8 mouse cellular contexts compared by ENCODE assay signal in the genomic region with DNA sequence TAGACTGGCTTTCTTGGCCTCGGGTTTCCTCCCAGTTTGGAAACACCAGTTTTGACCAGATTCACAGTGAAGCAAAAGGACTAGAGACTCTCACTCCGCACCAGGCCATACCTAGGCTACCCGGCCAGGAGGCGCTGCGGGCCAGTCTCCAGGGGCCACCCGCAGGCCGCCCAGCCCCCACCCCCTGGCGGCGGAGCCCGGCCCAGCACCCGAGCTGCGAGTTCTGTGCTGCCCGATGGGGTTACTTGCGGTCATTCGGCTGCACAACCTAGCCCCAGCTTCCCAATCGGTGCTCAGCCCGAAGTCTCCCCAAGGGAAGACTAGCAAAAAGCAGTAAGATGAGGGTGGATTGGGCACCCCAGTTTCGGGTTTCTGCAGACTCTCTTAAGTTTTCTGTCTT. TPM values are rescaled to one million over a fixed set of nuclear protein-coding genes. Genes with fewer than 3 reads are reported as not detected.
DNase-seq lines count a peak whose midpoint lies in the region; ATAC-seq and TF ChIP-seq lines count a peak whose summit lies in the region.

No protein-coding gene starts in this region.

- H3K36me3 ChIP-seq in embryonic facial prominence, embryonic 15.5 days: no peaks in the 10 kb centered on the region
- no peaks in the 10 kb centered on the region for H3K36me3 ChIP-seq in kidney, embryonic 14.5 days (ENCODE audit: control insufficient read depth, insufficient read depth, low read length)
- no peaks in the 10 kb centered on the region for H3K36me3 ChIP-seq in limb, embryonic 15.5 days
- H3K36me3 ChIP-seq in midbrain, postnatal 0 days (ENCODE audit: insufficient read depth, low read length): no peaks in the 10 kb centered on the region

- 1% methylated on average over 18 of the region's 18 CpGs for WGBS in embryonic facial prominence, embryonic 15.5 days
- 2% methylated on average over 18 of the region's 18 CpGs for WGBS in kidney, embryonic 14.5 days
- WGBS in limb, embryonic 15.5 days: 1% methylated on average over 18 of the region's 18 CpGs
- 1% methylated on average over 18 of the region's 18 CpGs for WGBS in midbrain, postnatal 0 days

- H3K4me3 ChIP-seq in embryonic facial prominence, embryonic 15.5 days (replicated peaks): peak overlapping the region; percentile 73
- H3K4me3 ChIP-seq in kidney, embryonic 14.5 days (ENCODE audit: low read length): peak overlapping the region; percentile 66
- H3K4me3 ChIP-seq in limb, embryonic 15.5 days: peak overlapping the region; percentile 75
- H3K4me3 ChIP-seq in midbrain, postnatal 0 days (ENCODE audit: low read depth, low read length): peak overlapping the region; percentile 64

- peak; percentile 69 for TF ChIP-seq CTCF in midbrain, postnatal 0 days (IDR thresholded peaks at IDR 0.05)

- peak overlapping the region; percentile 81 for H3K27ac ChIP-seq in embryonic facial prominence, embryonic 15.5 days (replicated peaks)
- H3K27ac ChIP-seq in kidney, embryonic 14.5 days (ENCODE audit: low read depth, low read length): no peak overlapping the region
- peak overlapping the region; percentile 87; the same call in 1 of the 2 replicates for H3K27ac ChIP-seq in limb, embryonic 15.5 days
- H3K27ac ChIP-seq in midbrain, postnatal 0 days (ENCODE audit: low read depth, low read length): peak overlapping the region; percentile 73

- ATAC-seq in embryonic facial prominence, embryonic 15.5 days (ENCODE audit: insufficient number of reproducible peaks, low FRiP score, low TSS enrichment, low read depth): peak; percentile 72
- ATAC-seq in kidney, embryonic 14.5 days (ENCODE audit: low FRiP score, low TSS enrichment): peak; percentile 78
- ATAC-seq in limb, embryonic 15.5 days (ENCODE audit: insufficient number of reproducible peaks, low FRiP score, low TSS enrichment, low read depth): no peak
- peak; percentile 56; the same call in 1 of the 2 replicates for ATAC-seq in midbrain, postnatal 0 days (ENCODE audit: low FRiP score)

- peak overlapping the region; percentile 53 for H3K9ac ChIP-seq in embryonic facial prominence, embryonic 15.5 days
- H3K9ac ChIP-seq in kidney, embryonic 14.5 days (ENCODE audit: low read depth, low read length): peak overlapping the region; percentile 65
- H3K9ac ChIP-seq in limb, embryonic 15.5 days: peak overlapping the region; percentile 48
- peak overlapping the region; percentile 60 for H3K9ac ChIP-seq in midbrain, postnatal 0 days (replicated peaks; ENCODE audit: low read length, poor library complexity, severe bottlenecking)

- peak; percentile 4 for DNase-seq in 3T3-L1 (ENCODE audit: low read depth, low spot score)
- peak; percentile 75 to 82 for DNase-seq in adrenal gland, postnatal 4 days (ENCODE audit: low spot score in 2 of 2)
- peak; percentile 84 to 88 for DNase-seq in heart, adult 9 months (ENCODE audit: low spot score in 2 of 2)
- peak; percentile 63 for DNase-seq in midbrain, postnatal 0 days (ENCODE audit: low spot score)
- DNase-seq in spleen, postnatal 10 days (ENCODE audit: low spot score in 2 of 2): peak; percentile 65 to 89

- peak overlapping the region; percentile 87 for H3K4me2 ChIP-seq in embryonic facial prominence, embryonic 15.5 days (replicated peaks)
- peak overlapping the region; percentile 95 for H3K4me2 ChIP-seq in kidney, embryonic 14.5 days (replicated peaks; ENCODE audit: low read depth, low read length)
- peak overlapping the region; percentile 81 for H3K4me2 ChIP-seq in limb, embryonic 15.5 days
- H3K4me2 ChIP-seq in midbrain, postnatal 0 days (ENCODE audit: low read depth, low read length, poor library complexity, severe bottlenecking): peak overlapping the region; percentile 95

- H3K9me3 ChIP-seq in embryonic facial prominence, embryonic 15.5 days (replicated peaks): no peaks in the 10 kb centered on the region
- no peaks in the 10 kb centered on the region for H3K9me3 ChIP-seq in kidney, embryonic 14.5 days (ENCODE audit: control insufficient read depth, low read length)
- no peaks in the 10 kb centered on the region for H3K9me3 ChIP-seq in limb, embryonic 15.5 days
- H3K9me3 ChIP-seq in midbrain, postnatal 0 days (ENCODE audit: low read length): no peaks in the 10 kb centered on the region

- H3K4me1 ChIP-seq in embryonic facial prominence, embryonic 15.5 days: peaks cover 7% of the 10 kb centered on the region; the same call in 1 of the 2 replicates
- H3K4me1 ChIP-seq in kidney, embryonic 14.5 days (ENCODE audit: control insufficient read depth, insufficient read depth, low read length): no peaks in the 10 kb centered on the region
- H3K4me1 ChIP-seq in limb, embryonic 15.5 days: peaks cover 18% of the 10 kb centered on the region
- peaks cover 8% of the 10 kb centered on the region; the same call in 1 of the 2 replicates for H3K4me1 ChIP-seq in midbrain, postnatal 0 days (ENCODE audit: insufficient read depth, low read length)

- no peaks in the 10 kb centered on the region for H3K27me3 ChIP-seq in embryonic facial prominence, embryonic 15.5 days
- H3K27me3 ChIP-seq in kidney, embryonic 14.5 days (ENCODE audit: control insufficient read depth, insufficient read depth, low read length): no peaks in the 10 kb centered on the region
- no peaks in the 10 kb centered on the region for H3K27me3 ChIP-seq in limb, embryonic 15.5 days
- no peaks in the 10 kb centered on the region for H3K27me3 ChIP-seq in midbrain, postnatal 0 days (ENCODE audit: insufficient read depth, low read length)

RNA-seq across cellular contexts. Expression of a gene that starts 1.1 kb away (rescaled TPM):
- total RNA-seq in adrenal gland, postnatal 4 days (2021): 100 to 1,000 TPM; 117 to 127 TPM
- polyA plus RNA-seq in embryonic facial prominence, embryonic 15.5 days (2015; fragmentation: Nextera tagmentation; extraction: Ambion mirVana): 8.2 and 9.2 TPM in 2 replicates
- 3.4 and 5.6 TPM in 2 replicates for polyA plus RNA-seq in kidney, embryonic 14.5 days (2014; fragmentation: Nextera tagmentation; extraction: Ambion mirVana)
- polyA plus RNA-seq in limb, embryonic 15.5 days (2015; fragmentation: Nextera tagmentation; extraction: Ambion mirVana): 6.7 and 8.3 TPM in 2 replicates
- 49.2 and 63.5 TPM in 2 replicates for total RNA-seq in midbrain, postnatal 0 days (2014; rRNA removed)
- polyA plus RNA-seq in midbrain, postnatal 0 days (2015; fragmentation: Nextera tagmentation; extraction: Ambion mirVana): 8.0 and 8.6 TPM in 2 replicates

Comparison
In these comparisons a context has a peak if more than half of its experiments do, and no peak if none do; other contexts are left out.
1. DNase-seq: peak in every context shown above with its lines; median percentile 86 in heart, adult 9 months; 78 in adrenal gland, postnatal 4 days; 77 in spleen, postnatal 10 days; 63 in midbrain, postnatal 0 days; 4 in 3T3-L1.